Mouse (Mus musculus) frontal cortex, postnatal 14 days (tissue): Measurements from ENCODE around the gene BC005537.
"Not testable (repeated sequence)": the region's sequence is repeated elsewhere in the genome, so short reads cannot be mapped to it uniquely, and the experiment has no call there.

Experiments
- DNase-seq, 2 experiments: peaks; one replicate each; pipeline ENCODE4 v3.0.0; 2022; ENCODE audit warnings: low spot score in 2 of 2

The BC005537 gene

DNA sequence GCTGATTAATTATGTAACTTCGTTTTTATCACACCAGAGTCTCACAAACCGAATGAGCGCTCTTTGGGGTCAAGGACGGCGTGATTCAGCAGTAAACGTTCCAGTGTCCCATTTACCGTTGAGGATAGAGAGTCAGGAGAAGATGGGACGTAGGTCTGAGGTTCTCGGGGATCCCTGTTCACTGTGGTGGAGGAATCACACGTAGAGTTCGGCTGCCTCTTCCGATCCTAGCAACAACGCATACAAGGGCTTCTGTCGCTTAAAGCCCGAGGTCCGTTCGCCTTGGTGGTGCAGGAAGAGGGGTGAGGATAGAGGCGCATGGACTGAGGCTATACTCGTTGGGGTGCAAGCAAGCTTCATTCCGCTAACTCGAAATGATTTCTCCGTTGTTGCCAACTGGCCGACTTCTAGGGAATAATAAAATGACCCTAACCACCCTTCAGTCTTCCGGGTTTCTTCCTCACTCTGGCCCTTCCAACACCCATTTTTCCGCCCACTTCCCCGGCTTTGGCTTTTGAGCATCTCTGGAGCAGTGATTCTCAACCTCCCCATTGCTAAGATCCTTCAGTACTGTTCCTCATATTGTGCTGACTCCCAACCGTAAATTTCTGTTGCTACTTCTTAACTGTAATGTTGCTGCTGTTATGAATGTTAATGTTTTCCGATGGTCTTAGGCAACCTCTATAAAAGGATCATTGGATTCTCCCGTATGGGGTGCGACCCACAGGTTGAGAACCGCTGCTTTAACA, 1.4 kb upstream of the BC005537 start:
- peak in 1 of 2 experiments; percentile 41 for DNase-seq

DNA sequence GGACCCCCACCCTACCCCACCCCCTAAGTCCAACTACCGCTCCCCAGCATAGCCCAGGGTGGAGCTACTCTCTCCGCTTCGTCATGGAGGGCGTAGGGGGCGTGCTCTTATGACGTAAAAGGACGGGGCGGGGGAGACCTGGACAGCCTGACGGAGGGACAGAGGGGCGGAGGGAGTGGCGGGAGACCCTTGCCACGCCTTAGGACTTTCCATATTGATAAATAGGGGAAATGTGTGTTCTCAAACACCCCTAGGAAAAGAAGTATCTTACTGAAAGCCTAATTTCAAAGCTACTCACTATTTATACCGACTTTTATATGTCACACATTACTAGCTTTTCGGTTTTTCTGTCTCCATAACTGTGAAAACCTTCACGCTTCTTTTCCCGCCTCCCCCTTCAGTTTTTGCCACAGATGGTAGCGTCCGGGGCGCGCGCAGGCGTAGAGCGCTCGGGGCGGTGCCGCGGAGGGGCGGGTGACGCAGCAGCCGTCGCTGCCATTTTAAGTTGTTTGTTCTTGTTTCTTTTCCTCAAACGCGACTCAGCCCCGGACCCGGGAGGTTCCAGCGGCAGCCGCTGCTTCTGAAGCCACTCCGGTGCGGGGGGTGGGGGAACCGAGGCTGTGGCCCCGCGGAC, 666 bp upstream of the BC005537 start:
- peak; percentile 90 to 92 for DNase-seq

DNA sequence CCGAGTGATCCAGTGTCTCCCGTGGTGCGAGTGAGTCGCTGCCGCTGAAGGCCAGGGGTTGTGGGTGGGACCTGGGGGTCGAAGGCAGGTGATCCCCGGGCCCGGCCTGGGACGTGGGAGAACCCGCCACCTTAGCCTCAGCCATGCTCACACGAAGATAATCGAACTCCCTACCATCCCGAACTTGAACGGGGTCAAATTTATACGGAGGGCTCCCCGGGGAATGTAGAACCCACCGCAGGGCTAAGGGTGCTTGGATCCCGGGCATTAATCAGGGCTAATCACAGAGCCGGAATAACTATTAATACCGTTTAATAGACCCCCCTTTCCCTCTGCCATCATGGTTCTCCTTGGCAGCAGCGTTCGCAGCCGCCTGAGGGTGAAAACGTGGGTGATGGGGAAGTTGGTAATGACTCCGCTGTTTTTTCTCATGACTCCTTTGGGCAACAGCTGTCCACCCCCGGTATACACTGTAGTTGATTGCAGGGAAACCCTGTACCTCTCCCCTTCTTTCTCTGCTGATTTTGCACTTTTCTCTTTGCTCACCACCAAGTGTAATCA, 754 bp downstream of the BC005537 start:
- peak in 1 of 2 experiments; percentile 14 for DNase-seq

DNA sequence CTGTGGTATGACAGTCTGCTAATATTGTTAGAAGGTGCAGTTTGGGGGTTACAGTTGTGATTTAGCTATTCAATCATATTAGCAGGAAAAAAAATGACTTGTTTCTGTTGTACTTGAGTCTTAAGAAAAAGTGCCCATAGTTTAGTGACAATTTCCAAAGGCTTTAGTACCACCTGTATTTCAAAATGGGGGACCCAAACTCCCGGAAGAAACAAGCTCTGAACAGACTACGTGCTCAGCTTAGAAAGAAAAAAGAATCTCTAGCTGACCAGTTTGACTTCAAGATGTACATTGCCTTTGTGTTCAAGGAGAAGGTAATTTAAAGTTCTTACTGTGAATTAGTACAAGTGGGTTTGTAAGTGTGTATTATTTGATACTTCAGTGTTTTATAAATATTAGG, 1.7 kb downstream of the BC005537 start:
- DNase-seq, result no peak

DNA sequence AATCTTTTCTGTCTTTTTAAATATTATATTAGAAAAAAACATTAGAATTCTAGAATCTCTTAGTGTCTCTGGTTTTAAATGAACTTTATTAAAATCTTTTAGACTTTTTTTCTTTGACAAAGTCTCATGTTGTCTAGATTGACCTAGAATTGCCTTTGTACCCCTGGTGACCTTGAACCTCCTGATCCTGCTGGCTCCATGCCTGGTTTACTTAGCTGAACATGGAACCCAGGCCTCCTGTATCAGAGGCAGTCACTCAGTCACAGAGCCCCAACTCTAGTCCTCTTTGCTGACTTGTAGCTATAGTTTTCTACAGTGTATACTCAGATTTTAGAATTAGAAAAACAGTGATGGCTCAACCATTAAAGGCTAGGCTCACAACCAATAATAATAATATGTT, 4.6 kb downstream of the BC005537 start:
- DNase-seq, result no peak

DNA sequence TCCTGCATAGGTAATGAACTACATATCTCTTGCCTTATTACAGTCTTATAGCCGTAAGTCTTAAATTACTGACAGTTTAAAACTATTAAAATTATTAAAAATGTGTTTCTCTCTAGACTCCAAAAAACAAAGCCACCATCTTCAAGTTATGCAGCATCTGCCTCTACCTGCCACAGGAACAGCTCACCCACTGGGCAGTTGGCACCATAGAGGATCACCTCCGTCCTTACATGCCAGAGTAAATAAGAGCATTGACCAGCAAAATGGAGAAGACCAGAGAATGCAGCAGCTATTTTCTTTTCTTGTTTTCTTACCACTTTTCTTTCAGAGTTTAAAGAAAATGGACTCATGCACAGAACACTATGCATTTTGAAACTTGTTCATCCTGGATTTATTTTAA, 11.1 kb downstream of the BC005537 start:
- no peak for DNase-seq

DNA sequence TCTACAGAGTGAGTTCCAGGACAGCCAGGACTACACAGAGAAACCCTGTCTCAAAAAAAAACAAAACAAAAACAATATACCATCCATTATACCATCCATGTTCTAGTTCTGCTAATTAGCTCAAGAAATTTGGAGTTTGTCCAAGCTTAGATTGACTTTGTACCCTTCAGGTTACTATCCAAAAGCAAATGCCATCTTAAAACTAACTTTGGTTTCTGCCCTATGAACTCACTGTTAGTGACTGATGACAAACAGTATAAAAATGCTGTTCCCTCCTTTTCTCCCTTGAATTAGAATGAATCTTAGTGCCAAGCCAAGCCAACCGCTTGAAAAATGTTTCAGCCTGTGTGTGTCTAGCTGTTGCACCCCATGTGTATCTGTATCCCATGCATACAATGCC, 13.2 kb downstream of the BC005537 start:
- no peak for DNase-seq

DNA sequence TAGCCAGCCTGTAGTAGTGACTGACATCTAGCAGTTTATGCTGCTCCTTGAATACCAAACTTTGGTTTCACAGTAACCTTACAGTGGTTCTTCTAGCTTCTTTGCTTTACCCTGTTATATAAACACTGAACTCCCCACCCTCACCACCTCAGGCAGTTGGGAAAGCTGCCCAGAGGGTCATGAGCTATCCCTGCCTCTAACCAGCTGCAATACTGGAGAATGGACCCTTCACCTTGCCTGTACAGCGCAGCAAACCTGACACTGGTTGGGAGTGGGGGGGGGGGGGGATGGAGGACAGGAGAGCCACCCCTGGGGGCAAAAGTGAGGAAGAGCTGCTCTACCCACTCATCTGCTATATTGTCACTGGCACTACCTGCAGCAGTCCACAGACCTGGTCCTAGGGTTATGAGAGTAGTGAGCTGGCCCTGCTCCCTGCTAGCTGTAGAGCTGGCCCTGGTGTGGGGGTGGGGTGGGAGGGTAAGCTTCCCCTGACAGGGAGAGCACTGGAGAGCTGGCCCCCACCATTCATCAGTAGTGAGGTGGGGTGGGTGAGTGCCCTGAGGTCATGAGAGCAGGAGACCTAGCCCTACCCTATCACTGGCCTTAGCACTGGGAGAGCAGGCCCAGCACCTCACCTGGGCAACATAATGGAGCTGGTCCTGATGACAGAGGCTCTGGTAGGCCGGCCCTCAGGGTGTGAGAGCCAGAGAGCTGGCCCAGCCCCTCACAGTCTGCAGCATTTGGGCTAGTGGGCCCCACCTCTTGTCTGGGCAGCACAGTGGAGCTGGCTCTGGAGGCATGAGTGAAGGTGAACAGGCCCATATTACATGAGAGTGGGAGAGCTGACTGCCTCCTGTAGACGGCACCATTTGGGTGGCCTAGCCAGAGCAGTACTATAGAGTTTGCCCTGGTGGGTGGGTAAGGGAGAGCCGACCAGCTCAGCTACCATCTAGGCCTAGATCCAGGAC, 15.0 kb downstream of the BC005537 start:
- no peak for DNase-seq

DNA sequence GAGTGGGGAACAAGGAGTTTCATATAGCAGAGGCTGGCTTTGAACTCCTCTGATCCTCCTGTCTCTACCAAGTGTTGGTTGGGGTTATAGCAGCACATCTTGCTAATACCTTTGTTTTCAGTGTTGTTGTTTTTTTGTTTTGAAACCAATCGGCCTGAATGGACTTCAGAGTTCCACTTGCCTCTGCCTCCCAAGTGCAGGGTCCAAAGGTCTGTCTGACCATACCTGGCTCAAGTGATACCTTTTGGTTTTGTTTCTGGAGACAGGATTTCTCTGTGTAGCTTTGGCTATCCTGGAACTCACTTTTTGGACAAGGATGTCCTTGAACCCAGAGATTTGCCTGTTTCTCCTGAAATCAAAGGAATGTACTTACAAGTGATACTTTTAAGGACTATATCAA, 18.5 kb downstream of the BC005537 start:
- DNase-seq, result no peak

DNA sequence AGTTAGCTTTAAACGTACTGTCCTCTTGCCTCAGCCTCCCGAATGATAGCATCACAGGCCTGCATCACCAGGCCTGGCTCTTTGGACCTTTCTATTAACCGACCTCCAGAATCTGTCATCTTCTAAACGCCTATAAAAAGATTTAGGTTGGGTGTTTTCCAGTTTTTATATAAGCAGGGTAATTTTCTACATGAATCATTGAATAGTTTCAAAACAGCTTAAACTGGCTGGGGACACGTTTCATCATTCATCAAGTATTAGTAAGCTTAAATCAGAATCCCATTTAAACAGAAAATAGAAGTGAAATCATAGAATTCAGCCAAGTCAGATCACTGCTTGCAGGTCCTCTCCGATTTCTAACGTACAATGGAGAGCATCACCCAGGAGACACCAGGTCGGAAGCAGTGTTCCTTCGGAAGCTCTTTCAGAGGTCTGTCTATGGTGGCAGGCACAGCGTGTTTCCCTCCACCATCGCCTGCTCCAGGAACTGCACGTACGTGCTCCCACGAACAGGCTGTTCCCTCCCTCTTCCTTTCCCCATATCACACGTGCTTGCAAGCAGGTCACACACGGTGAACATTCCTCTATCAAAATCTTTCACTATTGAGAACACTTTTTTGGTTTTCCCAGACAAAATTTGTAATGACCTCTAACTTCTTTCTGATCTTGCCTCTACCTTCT, 21.3 kb downstream of the BC005537 start:
- no peak for DNase-seq

DNA sequence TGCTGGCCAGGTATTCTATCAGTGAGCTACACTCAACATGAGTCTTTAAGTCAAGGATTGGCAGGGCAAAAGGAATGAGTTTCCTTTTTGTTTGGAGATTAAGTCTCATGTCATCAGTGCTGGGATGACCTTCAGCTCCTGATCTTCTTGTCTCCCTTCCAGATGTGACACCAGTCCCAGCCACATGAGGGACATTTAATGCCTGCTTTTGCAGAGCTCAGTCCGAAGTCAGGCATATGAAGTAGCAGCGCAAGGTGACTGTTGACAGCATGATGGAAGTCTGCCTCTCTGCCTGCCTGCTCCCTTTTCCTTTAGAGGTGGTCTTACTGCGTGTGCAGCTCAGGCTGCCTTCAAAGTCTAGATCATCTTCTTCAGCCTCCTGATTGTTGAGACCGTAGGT, 23.2 kb downstream of the BC005537 start:
- no peak for DNase-seq

DNA sequence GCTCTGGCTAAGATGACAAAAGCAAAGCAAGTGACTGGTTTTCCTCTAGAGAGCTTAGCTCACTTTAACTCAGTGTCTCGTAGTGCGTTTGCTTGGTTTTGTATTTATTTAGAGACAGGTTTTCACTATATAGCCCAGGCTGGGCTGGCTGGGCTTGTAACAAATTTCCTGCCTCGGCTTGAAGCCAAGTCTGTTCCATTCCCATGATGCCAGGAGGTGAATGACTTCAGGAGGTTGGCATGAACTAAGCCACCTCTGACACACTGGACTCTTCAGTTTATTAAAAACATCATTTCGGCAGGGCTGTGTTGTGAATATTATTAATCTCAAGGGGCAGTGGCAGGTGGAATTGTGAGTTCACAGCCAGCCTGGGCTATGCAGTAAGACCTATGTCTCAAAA, 24.1 kb downstream of the BC005537 start:
- no peak for DNase-seq

DNA sequence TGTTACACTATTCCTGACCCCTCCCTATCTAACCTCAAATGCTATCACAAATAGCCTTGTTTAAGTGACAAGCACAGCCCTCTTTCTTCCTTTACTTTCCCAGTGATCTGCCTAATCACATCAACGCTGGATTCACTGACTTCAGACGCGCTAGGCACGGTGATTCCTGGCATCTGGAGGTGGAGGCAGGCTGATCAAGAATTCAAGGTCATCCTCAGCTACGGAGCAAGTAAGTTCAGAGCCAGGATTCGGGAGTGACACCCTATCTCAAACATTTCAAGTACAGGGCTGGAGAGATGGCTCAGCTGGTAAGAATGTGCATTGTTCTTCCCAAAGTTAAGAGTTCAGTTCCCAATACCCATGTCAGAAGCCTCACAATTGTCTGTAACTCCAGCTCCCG, 24.7 kb downstream of the BC005537 start:
- DNase-seq, result no peak

DNA sequence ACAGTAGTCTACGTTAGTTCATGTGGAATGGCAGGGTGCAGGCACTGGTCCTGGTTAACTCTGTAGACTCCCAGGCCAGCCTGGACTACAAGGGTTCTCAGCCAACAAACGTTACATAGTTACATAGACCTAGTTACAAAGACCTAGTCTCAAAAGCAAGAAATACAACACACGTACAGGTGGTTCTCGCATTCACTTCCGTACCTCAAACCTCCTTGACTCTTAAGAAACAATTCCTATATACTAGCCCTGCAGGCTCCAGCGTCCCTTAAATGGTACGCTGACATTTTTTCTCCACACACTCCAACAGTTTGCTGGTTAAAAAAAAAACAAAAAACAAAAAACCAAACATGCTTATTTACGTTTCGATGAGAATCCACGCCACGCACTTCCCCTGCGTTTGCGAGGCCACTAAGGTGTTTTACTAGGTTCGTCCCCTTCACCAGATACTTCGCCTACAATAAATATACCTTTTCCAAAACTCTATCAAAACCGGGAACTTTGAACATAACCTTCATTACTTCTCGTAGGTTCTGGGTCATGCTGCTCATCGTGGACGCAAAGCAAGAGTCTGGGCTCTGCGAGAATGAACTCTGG, 29.4 kb downstream of the BC005537 start:
- no peak for DNase-seq

DNA sequence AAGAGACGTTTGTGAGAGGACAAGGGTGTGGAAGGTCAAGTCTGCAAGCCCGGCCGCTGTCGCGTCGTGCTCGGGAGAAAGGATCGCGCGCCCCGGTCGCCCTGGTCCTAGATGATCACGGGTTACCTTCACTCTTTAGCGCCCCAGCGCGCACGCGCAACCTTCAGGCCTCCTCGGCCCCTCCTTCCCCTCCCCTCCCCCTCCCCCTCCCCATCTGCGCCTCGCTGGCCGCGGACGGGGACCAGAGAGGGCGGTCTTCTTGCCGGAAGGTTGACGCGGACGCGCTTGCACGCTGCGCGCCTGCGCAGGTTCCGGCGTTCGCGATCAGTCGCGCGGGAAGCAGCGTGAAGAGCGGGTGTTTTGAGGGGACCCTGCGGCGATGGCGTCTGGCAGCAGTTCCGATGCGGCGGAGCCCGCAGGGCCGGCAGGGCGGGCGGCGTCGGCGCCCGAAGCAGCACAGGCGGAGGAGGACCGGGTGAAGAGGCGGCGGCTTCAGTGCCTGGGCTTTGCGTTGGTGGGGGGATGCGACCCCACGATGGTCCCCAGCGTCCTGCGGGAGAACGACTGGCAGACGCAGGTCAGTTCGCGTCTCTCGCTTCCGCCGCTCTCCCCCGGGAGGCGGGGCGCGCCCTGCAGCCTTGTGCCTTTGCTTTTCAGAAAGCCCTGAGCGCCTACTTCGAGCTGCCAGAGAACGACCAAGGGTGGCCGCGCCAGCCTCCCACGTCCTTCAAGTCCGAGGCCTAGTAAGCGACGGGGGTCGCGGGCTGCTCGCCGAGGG, 30.1 kb downstream of the BC005537 start, which contains the start of the genes Acot13 and Tdp2:
Gene Acot13, minus strand, starts transcription at position 188 of the 778 bp plus-strand sequence.
Gene Tdp2, plus strand, starts transcription at position 327 of the 778 bp plus-strand sequence.
- peak; percentile 88 for DNase-seq

DNA sequence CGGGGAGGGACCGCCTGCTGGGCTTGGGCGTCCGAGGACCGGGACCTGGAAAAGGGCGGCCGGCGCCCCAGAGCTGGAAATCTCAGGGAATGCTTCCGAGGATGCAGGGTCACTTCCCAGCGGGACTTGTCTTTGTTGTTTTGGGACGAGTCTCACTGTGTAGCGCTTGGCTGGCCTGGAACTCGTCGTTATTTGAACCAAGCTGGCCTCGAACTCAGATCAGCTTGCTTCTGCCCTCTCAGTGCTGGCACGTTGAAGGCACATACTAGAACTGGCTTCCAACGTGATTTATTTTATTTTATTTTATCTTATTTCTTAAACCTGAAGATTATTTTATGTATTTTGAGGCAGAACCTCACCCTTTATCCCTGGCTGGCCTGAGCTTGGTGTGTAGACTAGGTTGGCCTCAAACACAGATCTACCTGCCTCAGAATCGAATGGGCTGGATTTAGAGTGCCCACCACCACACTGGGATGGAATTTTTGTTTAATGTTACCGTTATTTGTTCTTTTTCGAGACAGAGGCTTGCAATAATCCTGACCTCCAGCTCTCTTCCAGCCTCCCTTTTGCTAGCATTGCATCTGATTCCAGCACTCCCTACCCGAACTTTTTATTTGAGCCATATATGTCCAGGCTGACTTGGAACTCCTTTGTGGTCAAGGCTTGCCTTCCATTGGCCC, 30.8 kb downstream of the BC005537 start:
- DNase-seq, result no peak

DNA sequence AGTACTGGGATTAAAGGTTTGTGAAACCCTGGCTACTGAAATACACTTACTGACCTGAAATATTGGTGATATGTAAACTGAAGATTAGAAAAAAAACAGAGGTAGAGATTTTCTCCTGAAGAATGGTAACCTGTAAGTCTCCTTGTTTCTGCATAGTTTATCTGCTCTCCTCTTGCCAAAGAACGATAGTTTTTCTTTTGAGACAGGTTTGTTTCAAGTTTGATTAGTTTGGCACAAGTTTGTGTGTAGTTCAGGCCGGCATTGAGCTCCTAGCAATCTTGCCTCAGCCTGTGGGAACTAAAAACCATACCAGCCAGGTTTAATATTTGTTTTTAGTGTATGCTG, 31.3 kb downstream of the BC005537 start:
- DNase-seq, result no peak

DNA sequence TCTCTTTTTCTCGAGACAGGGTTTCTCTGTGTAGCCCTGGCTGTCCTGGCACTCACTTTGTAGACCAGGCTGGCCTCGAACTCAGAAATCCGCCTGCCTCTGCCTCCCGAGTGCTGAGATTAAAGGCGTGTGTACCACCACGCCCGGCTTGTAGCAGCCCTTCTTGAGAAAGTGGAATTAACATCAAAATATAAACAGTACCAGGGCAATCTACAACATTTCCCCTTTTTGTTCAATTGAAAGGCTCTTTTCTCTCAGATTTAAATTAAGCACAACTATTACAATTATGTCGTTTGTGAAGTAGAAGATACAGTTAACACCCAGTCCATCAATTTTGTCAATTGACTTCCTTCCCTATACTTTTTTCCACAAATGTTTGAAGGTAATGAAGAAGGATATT, 36.3 kb downstream of the BC005537 start:
- not testable (repeated sequence) for DNase-seq

DNA sequence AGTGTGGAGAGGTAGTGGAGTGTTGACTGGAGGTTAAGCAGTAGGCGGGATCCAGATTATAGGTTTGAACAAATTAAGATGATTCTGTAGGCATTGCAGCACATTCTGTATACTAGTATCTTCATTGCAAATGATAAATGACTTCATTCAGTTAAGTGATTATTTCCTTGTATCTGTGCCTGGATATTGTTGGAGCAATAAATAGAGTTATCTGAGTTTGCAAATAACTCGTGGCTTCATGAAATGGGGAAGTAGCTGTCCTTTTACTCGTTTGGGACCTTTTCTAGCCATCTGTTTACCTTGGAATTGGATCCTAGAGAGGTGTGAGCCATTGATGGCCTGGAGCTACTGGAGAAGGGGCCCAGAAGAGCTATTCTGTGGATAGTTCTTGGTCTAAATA, 38.4 kb downstream of the BC005537 start:
- DNase-seq, result no peak

DNA sequence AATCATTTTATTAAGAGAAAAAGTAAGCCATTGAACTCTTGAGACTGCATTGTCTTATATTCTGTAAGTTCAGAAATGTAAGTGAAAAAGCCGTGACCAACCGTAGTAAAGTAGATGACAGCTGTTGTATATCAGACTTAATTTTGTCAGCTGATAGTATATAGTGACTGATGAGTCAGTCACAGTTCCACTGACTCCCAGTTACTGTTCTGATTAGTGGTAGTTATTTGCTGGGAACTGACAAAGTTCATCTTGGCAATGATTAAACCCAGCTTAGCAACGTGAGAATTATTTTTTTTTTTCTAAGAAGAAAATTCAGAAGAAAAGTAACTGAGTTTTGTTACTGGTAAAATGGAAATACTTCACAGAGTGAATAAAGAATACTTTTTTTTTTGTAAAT, 40.2 kb downstream of the BC005537 start:
- no peak for DNase-seq
